Mouse (Mus musculus): ENCODE measurements around the gene Mrps27. TPM values are rescaled to one million over a fixed set of nuclear protein-coding genes. Genes with fewer than 3 reads are reported as not detected.
A peak's percentile ranks its signal among the peaks of the same experiment; 100 is the strongest.

Gene Mrps27
- polyA plus RNA-seq, 1 experiment from 2014 or later: 64.1 TPM

DNA sequence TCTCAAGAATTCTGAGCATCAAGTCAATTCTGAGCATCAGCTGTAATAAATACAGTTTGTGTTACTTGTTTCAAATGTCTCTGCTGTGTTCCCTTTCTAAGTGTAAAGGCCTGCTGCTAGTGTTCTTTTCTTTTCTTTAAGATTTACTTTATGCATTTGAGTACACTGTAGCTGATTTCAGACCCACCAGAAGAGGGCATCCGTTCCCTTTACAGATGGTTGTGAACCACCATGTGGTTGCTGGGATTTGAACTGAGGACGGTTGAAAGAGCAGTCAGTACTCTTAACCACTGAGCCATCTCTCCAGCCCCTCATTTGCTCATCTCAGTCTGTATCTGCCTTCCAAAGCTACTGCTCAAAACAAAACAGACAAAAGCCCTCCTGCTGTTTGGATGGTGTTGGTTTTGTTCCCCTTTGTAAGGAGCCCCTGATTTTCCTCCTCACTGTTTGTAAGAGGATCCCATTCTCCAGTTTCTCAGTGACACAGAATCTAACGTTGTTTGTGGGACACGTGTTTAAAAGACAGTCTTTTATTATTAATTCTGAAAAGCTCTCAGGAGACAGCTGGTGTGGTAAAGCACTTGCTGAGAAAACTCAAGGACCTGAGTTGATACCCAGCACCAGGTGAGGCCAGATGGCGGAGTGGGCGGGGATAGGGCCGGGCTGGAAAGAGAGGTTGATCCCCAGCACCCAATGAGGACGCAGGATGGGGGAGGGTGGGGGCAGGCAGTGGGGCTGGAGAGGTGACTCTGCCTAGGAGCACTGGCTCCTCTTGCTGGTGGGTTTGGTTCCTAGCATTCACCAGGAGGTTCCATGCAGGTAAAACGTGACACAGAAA is 12.1 kb downstream of the Mrps27 start:
- Histone ChIP-seq H3K27me3 (ENCODE audit: control insufficient read depth, insufficient read depth, low read length) (no peaks in the 10 kb centered on the region), H3K36me3 (ENCODE audit: control insufficient read depth, insufficient read depth, low read length) (no peaks in the 10 kb centered on the region), H3K27ac (ENCODE audit: low read depth, low read length) (no peak overlapping the region), H3K4me1 (ENCODE audit: control insufficient read depth, insufficient read depth, low read length) (no peaks in the 10 kb centered on the region), H3K4me3 (ENCODE audit: low read depth, low read length) (no peak overlapping the region), H3K9me3 (ENCODE audit: control insufficient read depth, low read length) (no peaks in the 10 kb centered on the region), H3K9ac (ENCODE audit: low read length) (no peak overlapping the region), H3K4me2 (no peak overlapping the region)
- ATAC-seq (ENCODE audit: low FRiP score) (no peak), DNase-seq (ENCODE audit: low spot score, missing footprints) (no peak)
- 36% methylated on average over 9 of the region's 9 CpGs for WGBS

DNA sequence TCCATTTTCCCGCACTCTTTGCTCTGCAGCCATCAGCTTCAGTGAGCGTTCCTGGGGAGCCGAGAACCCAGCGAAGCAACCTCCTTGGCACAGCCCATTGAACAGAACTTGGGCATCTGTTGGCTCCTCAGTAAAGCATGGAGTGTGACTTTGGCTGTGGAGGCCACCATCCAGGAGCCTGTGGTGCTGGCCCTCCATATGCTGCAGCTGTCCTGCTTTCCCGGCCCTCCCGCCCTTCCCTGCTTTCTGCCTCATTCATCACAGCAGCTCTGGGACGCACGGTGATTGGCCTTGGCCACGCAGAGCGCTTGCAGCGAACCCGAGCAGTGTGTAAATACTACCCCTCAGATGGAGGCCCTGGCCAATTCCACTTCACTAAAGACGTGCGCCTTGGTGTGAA is 14.3 kb downstream of the Mrps27 start:
- ATAC-seq (ENCODE audit: low FRiP score) (peak; percentile 50; the same call in 1 of the 2 replicates), DNase-seq (ENCODE audit: low spot score, missing footprints) (no peak)
- 85% methylated on average over 14 of the region's 14 CpGs for WGBS

DNA sequence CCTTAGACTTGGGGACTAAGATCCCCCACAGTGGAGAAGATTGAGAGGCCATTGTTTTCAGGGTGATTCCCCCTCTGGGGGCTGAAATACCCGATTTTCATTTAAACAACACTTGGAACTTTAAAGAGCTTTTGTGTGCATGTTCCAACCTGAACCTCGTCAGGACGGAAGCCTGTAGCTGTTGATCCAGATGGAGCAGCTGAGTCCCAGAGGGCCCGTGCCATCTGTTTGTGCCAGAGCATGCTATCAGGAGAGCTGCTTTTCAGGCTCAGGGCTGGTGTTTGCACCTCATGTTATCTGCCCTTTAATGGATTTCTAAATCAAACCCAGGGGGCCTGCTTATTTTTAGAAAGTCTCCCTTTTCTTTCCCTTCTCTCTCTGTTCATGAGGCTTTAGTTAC is 19.3 kb downstream of the Mrps27 start:
- Histone ChIP-seq H3K4me1 (ENCODE audit: control insufficient read depth, insufficient read depth, low read length) (no peaks in the 10 kb centered on the region), H3K36me3 (ENCODE audit: control insufficient read depth, insufficient read depth, low read length) (no peaks in the 10 kb centered on the region), H3K9ac (ENCODE audit: low read length) (no peak overlapping the region), H3K27ac (ENCODE audit: low read depth, low read length) (no peak overlapping the region), H3K4me2 (no peak overlapping the region), H3K9me3 (ENCODE audit: control insufficient read depth, low read length) (no peaks in the 10 kb centered on the region), H3K27me3 (ENCODE audit: control insufficient read depth, insufficient read depth, low read length) (no peaks in the 10 kb centered on the region), H3K4me3 (ENCODE audit: low read depth, low read length) (no peak overlapping the region)
- ATAC-seq (ENCODE audit: low FRiP score) (no peak), DNase-seq (ENCODE audit: low spot score, missing footprints) (no peak)
- 56% methylated on average over 4 of the region's 4 CpGs for WGBS

More for the DNA sequence above, 14.3 kb downstream of the Mrps27 start:
- no peaks in the 10 kb centered on the region for H3K36me3 ChIP-seq (ENCODE audit: control insufficient read depth, insufficient read depth, low read length)
- H3K9me3 ChIP-seq (ENCODE audit: control insufficient read depth, low read length): no peaks in the 10 kb centered on the region
- no peaks in the 10 kb centered on the region for H3K27me3 ChIP-seq (ENCODE audit: control insufficient read depth, insufficient read depth, low read length)
- H3K4me1 ChIP-seq (ENCODE audit: control insufficient read depth, insufficient read depth, low read length): no peaks in the 10 kb centered on the region
- H3K4me3 ChIP-seq (ENCODE audit: low read depth, low read length): no peak overlapping the region
- no peak overlapping the region for H3K27ac ChIP-seq (ENCODE audit: low read depth, low read length)
- no peak overlapping the region for H3K9ac ChIP-seq (ENCODE audit: low read length)
- no peak overlapping the region for H3K4me2 ChIP-seq

DNA sequence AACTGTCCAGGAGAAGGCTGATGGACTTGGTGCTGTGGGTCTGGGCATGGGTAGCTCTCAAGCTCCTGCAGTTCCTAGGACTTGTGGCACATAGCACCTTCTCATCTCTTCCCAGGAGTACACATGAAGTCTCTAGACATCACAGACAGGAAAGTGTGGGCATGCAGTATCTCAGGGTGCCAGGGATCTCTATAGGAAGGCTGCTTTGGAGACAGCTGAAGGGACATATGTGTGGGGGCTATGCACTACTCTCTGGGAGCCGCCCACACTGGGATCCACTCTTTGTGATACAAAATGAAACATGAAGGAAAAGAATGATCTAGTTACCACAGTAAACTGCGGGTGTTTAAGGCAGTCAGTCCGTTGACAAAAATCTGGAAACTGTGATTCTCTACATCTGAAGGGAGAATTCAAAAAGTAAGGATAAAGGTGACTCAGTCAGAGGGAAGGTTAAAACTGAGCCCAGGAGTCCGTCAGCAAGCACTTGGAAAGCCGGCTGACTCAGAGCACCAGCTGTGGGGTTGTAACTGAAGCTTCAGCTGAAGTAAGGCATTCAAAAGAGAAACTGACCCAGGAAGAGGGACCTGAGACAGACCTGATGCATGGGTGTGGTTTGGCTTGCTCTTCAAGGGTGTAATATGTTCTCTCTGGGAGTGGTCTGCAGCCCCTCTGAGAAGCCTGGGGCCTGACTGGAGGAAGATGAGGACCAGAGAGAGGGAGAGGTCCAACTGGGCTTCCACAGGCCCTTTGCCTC is 22.0 kb downstream of the Mrps27 start:
- no peak overlapping the region for H3K4me2 ChIP-seq
- H3K27me3 ChIP-seq (ENCODE audit: control insufficient read depth, insufficient read depth, low read length): no peaks in the 10 kb centered on the region
- H3K4me3 ChIP-seq (ENCODE audit: low read depth, low read length): no peak overlapping the region
- H3K9me3 ChIP-seq (ENCODE audit: control insufficient read depth, low read length): no peaks in the 10 kb centered on the region
- DNase-seq (ENCODE audit: low spot score, missing footprints) (no peak), ATAC-seq (ENCODE audit: low FRiP score) (no peak)
- no peak overlapping the region for H3K27ac ChIP-seq (ENCODE audit: low read depth, low read length)
- no peaks in the 10 kb centered on the region for H3K36me3 ChIP-seq (ENCODE audit: control insufficient read depth, insufficient read depth, low read length)
- WGBS: 90% methylated on average over 5 of the region's 5 CpGs
- H3K4me1 ChIP-seq (ENCODE audit: control insufficient read depth, insufficient read depth, low read length): no peaks in the 10 kb centered on the region
- H3K9ac ChIP-seq (ENCODE audit: low read length): no peak overlapping the region

DNA sequence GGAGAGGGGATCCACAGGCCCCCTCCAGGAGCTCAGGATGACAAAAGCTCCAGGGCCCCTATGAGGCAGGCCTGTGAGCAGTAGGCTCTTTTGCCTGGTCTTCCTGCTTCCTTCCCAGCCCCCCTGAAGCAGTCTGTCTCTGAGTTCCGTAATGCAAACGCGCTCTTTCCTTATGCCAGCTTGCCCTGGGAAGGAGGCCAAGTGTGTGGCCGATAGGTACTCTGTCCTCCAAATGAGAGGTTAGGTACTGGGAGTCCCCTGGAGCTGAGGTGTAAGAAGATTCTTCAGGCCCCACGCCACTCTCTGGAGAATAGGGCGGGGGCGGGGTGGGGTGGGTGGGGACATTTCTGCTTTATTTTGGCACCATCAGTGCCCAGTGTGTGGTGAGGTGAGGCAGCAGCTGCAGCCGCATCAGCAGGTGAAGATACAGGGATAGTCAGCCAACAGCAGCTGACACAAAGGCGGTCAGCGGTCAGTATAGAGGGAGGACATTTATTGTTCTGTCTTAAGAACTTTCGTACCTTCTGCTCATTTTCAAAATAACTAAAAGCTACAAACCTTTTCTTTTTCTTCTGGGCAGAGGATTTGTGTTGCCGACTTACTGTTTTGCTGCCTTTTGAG is 23.1 kb downstream of the Mrps27 start:
- ATAC-seq (ENCODE audit: low FRiP score) (no peak), DNase-seq (ENCODE audit: low spot score, missing footprints) (no peak)
- no peaks in the 10 kb centered on the region for H3K9me3 ChIP-seq (ENCODE audit: control insufficient read depth, low read length)
- H3K27me3 ChIP-seq (ENCODE audit: control insufficient read depth, insufficient read depth, low read length): no peaks in the 10 kb centered on the region
- H3K27ac ChIP-seq (ENCODE audit: low read depth, low read length): no peak overlapping the region
- no peak overlapping the region for H3K4me2 ChIP-seq
- H3K4me3 ChIP-seq (ENCODE audit: low read depth, low read length): no peak overlapping the region
- no peak overlapping the region for H3K9ac ChIP-seq (ENCODE audit: low read length)
- 92% methylated on average over 12 of the region's 12 CpGs for WGBS
- no peaks in the 10 kb centered on the region for H3K36me3 ChIP-seq (ENCODE audit: control insufficient read depth, insufficient read depth, low read length)
- no peaks in the 10 kb centered on the region for H3K4me1 ChIP-seq (ENCODE audit: control insufficient read depth, insufficient read depth, low read length)

DNA sequence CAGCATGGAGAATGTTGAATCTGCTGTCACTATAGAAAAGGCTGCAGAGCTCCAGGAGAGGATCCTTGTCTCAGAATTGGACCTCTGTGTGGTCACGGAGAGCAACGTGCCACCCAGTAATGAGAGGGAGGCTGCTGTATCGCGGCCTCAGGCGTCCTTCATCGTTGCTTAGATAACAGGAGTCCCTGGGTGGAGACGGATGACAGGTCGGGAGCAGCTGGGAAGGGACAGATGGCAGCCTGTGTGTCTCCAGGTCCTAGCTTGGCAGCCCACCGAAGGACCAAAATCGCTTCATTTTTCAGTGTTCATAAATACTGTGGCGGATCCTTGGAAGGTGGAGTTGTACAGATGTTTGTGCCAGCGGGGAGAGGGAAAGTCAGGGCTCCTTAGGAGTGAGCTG is 24.5 kb downstream of the Mrps27 start:
- no peak for ATAC-seq (ENCODE audit: low FRiP score)
- 83% methylated on average over 12 of the region's 12 CpGs for WGBS
- Histone ChIP-seq H3K4me2 (no peak overlapping the region), H3K9me3 (ENCODE audit: control insufficient read depth, low read length) (no peaks in the 10 kb centered on the region), H3K27ac (ENCODE audit: low read depth, low read length) (no peak overlapping the region), H3K36me3 (ENCODE audit: control insufficient read depth, insufficient read depth, low read length) (no peaks in the 10 kb centered on the region), H3K4me1 (ENCODE audit: control insufficient read depth, insufficient read depth, low read length) (no peaks in the 10 kb centered on the region), H3K4me3 (ENCODE audit: low read depth, low read length) (no peak overlapping the region), H3K27me3 (ENCODE audit: control insufficient read depth, insufficient read depth, low read length) (no peaks in the 10 kb centered on the region), H3K9ac (ENCODE audit: low read length) (no peak overlapping the region)
- DNase-seq (ENCODE audit: low spot score, missing footprints): no peak

DNA sequence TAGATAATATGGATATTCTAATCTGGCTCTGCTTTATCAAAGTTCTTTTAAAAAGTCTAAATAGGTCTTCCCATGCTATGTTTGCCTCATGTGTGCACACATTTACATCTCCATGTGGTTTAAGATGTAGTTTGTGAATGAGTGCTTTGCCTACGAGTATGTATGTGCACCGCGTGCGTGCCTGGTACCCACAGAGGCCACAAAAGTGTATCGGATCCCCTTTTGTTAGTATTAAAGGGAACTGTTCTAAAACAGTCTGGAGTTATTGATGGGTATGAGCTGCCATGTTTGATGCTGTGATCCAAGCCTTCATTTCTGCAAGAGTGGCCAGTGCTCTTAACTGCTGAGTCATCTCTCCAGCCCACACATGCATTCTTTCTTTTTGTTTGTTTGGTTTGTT is 26.7 kb downstream of the Mrps27 start:
- WGBS: 90% methylated on average over 5 of the region's 5 CpGs
- Histone ChIP-seq H3K36me3 (ENCODE audit: control insufficient read depth, insufficient read depth, low read length) (no peaks in the 10 kb centered on the region), H3K9ac (ENCODE audit: low read length) (no peak overlapping the region), H3K4me2 (no peak overlapping the region), H3K27ac (ENCODE audit: low read depth, low read length) (no peak overlapping the region), H3K4me3 (ENCODE audit: low read depth, low read length) (no peak overlapping the region), H3K27me3 (ENCODE audit: control insufficient read depth, insufficient read depth, low read length) (no peaks in the 10 kb centered on the region), H3K9me3 (ENCODE audit: control insufficient read depth, low read length) (no peaks in the 10 kb centered on the region), H3K4me1 (ENCODE audit: control insufficient read depth, insufficient read depth, low read length) (no peaks in the 10 kb centered on the region)
- DNase-seq (ENCODE audit: low spot score, missing footprints) (no peak), ATAC-seq (ENCODE audit: low FRiP score) (no peak)

DNA sequence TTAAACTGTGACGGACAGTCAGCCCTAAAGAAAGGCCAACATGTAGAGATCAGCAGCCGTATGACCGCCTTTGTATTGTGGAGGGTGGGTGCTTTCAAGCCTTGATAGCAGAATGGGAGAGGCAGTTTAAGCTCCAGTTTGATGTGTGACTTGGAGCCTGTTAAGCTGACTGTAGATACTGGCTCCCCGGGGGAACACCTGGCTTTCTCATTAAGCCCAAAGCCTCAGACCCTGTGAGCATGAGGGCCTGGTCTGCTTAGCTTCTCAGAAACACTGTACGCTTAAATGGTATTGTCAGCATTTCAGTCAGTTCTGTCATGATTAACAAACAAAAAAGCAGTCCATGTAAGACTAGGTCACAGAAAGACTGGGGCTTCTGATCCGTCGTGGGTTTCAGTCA is 29.1 kb downstream of the Mrps27 start:
- Histone ChIP-seq H3K9me3 (ENCODE audit: control insufficient read depth, low read length) (no peaks in the 10 kb centered on the region), H3K36me3 (ENCODE audit: control insufficient read depth, insufficient read depth, low read length) (no peaks in the 10 kb centered on the region), H3K27me3 (ENCODE audit: control insufficient read depth, insufficient read depth, low read length) (no peaks in the 10 kb centered on the region), H3K4me2 (no peak overlapping the region), H3K27ac (ENCODE audit: low read depth, low read length) (no peak overlapping the region), H3K9ac (ENCODE audit: low read length) (no peak overlapping the region), H3K4me1 (ENCODE audit: control insufficient read depth, insufficient read depth, low read length) (no peaks in the 10 kb centered on the region), H3K4me3 (ENCODE audit: low read depth, low read length) (no peak overlapping the region)
- ATAC-seq (ENCODE audit: low FRiP score) (no peak), DNase-seq (ENCODE audit: low spot score, missing footprints) (no peak)
- 80% methylated on average over 7 of the region's 7 CpGs for WGBS

DNA sequence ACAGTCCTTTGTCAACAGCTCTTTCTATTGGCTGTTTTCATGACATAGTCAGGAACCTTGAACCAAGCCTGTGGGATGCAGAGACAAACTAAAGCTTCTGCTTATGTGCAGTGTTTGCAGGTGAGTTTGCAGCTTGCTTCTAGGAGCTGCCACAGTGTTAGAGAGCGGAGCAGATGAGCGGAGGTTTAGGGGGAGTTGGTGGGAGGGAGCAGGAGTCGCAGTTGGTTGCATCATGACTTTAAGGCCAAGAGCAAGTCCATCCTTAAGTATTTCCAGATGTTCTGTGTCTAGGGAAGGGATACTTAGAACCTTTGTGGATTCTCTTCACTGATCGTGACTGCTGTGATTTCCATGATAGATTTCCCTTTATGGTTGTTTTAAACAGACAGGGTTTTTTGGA is 29.6 kb downstream of the Mrps27 start:
- H3K4me2 ChIP-seq: no peak overlapping the region
- DNase-seq (ENCODE audit: low spot score, missing footprints) (no peak), ATAC-seq (ENCODE audit: low FRiP score) (no peak)
- H3K9me3 ChIP-seq (ENCODE audit: control insufficient read depth, low read length): no peaks in the 10 kb centered on the region
- H3K27ac ChIP-seq (ENCODE audit: low read depth, low read length): no peak overlapping the region
- H3K4me1 ChIP-seq (ENCODE audit: control insufficient read depth, insufficient read depth, low read length): no peaks in the 10 kb centered on the region
- H3K36me3 ChIP-seq (ENCODE audit: control insufficient read depth, insufficient read depth, low read length): no peaks in the 10 kb centered on the region
- H3K9ac ChIP-seq (ENCODE audit: low read length): no peak overlapping the region
- 83% methylated on average over 4 of the region's 4 CpGs for WGBS
- no peak overlapping the region for H3K4me3 ChIP-seq (ENCODE audit: low read depth, low read length)
- H3K27me3 ChIP-seq (ENCODE audit: control insufficient read depth, insufficient read depth, low read length): no peaks in the 10 kb centered on the region
